Mouse (Mus musculus) mature B cell (primary cell): Measurements from ENCODE around the gene Il12rb1.

Experiments used
- in situ Hi-C: fragments of 300-500 bp; cut with MboI; formaldehyde crosslinking; loops from 2 replicates; pipeline ENCODE4 v1.14.3; 2019

Gene Il12rb1

DNA sequence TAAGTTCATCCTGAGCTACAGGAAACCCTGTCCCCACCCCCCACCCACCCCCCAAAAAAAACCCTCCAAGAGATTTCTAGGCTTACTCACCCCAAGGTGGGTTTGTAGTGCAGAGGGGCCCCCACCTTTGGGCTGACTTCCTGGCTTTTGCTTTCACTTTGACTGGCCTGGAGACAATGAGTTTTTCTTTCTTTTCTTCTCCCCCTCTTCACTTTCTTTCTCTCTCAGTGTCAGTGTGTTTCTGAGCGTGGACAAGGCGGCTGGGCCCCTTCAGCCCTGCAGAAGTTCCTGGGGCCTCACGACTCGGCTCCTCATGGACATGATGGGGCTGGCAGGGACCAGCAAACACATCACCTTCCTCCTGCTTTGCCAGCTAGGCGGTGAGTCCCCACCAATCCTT is at the start of gene Il12rb1:
TSS of gene Il12rb1 (plus strand) at position 211 of the 400 bp plus-strand sequence.
- in situ Hi-C loops, result no loop called here

DNA sequence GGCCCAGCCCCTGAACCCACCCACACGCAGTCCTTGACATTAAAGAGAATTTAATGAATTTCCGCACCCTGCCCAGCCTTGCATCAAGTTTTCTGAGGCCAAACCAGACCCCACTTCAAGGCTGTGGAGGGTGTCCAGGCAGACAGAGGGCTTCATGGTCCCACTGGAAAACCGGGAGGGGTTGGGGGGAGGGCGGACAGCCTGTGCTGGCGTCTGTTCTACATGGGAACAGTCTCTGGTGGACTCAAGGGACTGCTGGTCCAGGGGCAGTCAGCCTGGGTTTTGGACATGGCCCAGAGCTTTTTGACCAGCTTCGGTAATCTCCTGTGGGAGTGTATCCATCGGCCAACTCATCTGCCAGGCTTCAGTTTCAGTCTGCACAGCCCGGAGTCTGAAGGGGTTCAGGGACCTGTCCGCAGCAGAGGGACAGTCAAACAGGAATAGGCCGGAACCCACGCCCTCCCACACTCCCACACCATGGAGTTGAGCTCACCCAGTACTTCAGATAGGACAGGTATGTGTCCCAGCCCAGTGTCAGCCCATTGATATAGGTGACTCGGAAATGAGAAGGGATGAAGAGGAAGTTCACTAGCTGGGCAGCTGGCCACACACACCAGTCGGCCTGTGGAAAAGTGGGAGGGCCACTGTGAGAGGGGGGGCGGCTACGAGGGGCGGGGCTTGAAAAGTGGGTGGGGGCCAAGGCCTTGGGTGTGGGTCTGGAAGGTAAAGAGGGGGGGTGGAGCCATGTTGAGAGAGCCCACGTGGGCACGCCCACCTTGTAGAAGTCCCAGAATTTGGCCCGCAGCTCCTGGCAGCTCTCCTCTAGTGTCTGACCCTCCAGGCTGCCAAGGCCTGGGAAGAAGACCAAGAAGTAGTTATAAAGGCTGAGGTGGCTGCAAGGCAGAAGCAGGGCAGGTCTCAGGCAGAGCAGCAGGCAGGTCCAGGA is 49.4 kb upstream of the Il12rb1 start:
- in situ Hi-C loops, result no loop called here

DNA sequence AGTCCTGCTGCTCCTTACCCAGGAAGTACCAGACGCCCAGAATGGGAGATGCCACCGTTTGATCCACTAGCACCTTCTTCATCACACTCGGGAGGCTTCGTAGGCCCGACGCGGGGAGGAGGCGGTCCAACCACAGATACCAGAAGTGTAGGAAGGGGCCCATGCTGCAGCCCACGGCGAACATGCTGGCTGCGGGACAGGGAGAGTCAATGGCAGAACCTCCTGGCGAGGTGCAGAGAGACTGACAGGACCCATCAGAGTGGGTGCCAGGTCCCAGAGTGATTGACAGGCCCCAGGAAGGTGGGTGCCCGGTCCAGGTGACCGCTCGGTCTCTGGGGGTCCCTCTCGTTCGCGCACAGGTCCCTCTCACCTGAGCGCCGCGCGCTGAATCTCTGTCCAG is 47.9 kb upstream of the Il12rb1 start:
- in situ Hi-C loops, result no loop called here

DNA sequence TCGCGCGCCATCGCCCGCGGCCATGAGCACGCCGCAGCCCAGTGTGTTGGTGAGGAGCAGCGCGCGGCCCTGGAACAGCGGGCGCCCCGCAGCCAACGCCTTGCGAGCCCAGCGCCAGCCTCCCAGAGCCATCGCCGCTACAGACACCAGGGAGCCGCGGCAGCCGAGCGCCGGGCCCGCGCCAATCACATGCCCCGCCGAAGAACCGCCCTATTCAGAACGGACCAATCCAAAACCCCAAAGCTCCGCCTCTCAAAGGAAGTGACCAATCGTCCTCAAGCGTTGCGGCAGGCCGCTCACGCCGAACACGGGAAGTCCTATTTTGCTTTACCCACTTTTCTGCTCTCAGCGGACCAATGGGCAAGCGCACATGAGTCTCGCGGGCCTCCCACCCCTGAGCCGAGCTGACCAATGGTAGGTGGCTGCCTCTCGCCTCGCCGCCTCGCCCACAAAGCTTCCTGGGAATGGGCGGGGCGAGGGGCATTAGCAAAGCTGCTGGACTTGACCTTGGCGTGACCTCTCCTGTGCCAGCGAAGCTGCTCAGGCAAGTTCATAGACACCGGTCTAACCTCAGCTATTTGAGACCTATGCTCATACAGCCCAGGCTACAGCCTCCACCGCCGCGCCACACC is 47.4 kb upstream of the Il12rb1 start, which contains the start of gene Mpv17l2:
TSS of gene Mpv17l2 (minus strand) at position 172 of the 632 bp plus-strand sequence.
- in situ Hi-C loops, result no loop called here

DNA sequence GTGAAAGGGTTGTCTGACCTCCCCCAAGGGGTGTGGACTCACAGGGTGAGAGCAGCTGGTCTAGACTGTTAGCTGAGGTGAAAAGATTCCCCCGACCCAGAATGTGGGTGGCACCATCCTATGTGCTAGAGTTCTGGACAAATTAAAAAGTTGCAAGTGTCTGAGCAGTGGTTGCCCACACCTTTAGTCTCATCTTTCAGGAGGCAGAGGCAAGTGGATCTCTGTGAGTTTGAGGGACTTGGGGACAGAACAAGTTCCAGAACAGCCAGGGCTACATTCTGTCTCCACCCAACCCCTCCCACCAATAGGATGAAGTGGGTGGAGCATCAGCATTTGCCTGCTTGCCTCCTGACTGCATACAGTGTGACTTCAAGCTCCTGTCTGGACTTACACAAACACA is 46.1 kb upstream of the Il12rb1 start:
- in situ Hi-C loops, result no loop called here

DNA sequence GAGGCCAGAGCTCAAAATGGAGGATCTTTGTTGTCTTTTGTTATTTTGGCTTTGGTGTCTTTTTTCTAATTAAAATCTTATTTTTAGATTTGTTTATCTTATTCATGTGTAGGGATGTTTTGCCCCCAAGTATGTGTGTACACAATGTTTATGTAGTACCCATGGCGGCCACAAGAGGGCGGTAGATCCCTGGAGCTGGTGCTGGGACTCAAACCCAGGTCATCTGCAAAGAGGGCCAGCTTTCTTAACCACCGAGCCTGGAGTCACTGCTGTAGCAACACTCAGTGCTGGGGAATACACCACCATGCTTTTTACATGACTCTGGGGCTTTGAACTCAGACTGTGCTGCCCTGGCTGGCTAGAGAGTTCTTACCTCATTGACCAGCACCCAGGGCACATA is 44.9 kb upstream of the Il12rb1 start:
- in situ Hi-C loops, result no loop called here

DNA sequence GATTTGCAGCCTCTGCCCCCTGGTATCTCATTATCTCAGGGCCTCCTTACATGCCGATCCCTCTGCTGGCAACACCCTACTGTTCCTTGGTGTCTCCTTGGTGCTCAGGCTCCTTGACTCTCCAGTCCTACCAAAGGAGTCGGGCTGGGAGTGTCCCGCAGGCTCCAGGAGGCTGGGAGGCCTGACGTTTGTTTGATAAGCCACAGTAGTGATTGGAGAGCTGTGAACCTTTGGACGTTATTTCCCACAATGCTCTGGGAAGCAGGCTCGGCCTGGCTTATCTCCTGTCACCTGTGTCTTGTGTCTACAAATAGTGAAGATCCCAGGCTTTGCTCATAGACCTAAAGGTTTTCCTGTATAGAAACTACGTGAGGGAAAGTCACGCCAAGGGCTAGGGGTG is 44.2 kb upstream of the Il12rb1 start:
- in situ Hi-C loops, result no loop called here

DNA sequence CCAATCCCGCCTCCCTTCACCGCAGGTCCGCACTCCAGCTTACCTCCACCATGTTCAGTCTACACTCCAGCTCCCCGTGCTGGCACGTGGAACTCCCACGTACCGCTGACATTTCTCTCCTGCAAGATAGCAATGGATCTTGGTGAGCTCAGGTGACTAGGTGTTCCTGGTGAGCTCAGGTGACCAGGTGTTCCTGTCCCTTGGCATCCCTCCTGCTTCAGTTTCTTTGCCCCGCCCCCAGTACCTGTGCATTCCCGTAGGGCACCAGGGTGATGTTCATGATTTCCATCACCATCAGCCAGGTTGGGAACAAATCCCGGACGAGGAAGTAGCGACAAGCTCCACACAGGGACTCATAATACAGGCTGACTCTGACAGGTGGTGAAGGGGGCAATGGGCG is 43.6 kb upstream of the Il12rb1 start:
- in situ Hi-C loops, result no loop called here

DNA sequence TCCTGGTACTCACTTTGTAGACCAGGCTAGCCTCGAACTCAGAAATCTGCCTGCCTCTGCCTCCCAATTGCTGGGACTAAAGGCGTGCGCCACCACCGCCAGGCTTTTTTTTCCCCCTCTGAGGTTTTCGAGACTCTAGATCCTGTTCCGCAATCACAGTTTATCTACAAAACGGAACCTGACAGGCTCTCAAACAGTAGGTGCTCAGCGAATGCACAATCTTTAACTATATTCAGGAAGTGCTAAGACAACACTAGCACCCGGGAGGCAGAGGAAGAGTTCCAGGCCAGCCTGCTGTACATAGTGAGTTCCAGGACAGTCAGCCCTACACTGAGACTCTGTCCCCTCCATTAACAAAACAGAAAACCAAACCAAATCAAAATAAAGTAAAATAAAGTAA is 42.9 kb upstream of the Il12rb1 start:
- in situ Hi-C loops, result no loop called here

DNA sequence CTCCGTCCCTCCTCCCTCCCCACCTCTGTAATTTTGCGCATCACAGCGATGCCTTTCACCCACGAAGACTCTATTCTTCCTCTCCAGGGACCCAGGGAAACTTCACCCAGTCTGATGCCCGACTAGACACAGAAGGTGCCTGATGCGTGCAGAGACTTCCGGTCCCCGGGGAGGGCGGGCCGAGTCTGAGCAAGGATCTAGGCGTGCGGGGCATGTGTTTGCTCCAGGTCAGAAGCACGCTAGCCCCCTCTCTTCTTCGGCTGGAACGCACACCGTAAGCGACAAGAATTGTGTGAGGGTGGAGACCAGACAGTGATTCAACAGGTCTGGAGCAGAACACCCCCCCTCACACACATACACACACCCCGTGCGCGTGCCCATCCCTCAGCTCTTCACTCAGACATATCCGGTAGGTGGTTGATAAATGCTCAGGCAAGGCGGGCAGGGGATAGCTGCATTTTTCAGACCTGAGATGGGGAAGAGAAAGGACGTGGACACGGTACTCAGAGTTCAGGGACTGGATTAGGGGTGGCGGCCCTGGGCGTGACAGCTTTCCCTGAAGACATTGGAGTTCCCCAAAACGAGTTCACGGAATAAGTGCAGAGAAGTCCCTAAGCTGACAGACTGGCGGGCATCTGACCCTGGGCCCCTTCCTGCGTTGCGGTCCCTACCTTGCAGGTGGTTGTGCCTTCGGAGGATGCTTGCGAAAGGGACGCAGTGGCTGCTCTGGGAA is 42.2 kb upstream of the Il12rb1 start:
- in situ Hi-C loops, result no loop called here

DNA sequence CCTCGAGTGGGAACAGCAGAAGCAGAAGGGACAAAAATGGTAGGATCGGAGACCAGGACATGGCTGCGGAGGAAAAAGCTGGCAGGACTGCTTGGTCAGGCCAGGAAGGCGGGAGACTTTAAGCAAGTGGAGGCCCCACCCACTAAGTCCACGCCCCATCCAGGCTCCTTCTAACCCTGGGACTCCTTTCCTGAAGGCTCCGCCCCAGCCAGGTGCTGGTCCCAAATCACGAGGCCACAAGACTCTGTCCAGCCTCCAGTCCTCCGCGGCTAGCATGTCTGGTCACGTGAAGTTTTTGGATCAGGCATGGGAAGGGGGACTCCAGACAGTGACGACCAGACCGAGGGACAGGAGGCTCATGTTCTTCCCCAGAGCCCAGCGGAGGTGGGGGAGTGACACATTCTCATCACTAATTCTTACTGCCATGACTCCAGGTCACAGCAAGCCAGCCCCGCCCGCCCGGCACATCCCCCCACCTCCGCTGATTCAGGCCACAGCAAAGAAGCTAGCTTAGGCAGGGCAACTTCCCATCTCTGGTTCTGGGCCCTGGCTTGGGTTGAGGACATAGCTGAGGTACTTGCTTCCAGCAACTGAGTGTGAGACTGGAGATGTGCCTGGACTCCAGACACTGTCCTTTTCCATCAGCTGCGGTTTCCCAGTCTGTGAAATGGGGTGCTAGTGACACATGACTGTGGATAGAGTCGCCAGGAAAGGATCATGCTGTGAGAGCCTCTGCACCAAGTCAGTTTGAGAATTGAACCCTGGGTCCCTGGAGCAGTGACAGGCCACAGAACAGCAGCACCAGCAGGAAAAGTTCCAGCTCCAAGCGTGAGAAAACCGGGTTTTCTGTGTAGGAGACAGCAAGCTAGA is 41.4 kb upstream of the Il12rb1 start:
- in situ Hi-C loops, result no loop called here

DNA sequence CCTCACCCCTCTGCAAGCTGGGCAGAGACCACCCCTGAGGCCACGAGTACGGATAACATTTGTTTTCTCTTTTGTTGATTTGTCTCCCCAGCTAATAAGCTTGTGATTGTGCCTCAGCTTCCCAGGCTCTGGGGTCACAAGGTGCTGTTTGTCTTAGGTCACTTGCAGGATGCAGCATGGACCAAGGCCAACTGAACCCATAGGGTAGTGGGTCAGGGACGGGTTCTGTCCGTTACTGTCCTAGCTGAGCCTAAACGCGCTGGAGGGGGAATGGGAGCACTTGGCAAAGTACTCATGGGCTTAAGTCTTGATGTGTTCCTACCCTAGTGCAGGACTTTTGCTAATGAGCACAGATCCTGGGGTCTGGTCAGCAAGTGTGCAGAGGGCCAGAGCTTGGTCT is 40.7 kb upstream of the Il12rb1 start:
- in situ Hi-C loops, result no loop called here

DNA sequence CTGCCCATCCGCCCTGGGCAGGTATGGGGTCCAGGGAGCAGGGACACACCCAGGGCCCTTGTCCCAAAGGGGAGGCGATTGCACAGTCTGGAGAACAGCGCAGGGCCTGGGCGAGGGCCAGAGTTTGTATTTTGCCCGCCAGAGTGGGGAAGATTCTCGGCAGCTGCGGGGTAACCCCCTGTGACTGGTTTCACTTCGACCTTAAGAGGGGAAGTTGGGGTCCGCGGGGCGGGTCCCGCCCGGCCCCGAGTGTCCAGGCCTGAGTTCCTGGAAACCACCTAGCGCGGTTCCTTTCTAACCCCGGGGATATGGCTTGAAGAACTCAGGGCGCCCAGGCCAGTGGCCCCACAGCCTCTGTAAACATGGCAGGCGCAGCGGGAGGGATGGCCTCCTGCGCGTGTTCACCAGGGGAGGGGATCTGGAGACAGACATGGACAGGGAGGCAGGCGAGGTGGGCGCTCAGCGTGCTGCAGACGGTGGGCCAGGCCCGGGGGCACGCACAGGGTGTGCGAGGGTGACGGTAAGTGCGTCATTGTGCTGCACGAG is 39.9 kb upstream of the Il12rb1 start:
- in situ Hi-C loops, result no loop called here

DNA sequence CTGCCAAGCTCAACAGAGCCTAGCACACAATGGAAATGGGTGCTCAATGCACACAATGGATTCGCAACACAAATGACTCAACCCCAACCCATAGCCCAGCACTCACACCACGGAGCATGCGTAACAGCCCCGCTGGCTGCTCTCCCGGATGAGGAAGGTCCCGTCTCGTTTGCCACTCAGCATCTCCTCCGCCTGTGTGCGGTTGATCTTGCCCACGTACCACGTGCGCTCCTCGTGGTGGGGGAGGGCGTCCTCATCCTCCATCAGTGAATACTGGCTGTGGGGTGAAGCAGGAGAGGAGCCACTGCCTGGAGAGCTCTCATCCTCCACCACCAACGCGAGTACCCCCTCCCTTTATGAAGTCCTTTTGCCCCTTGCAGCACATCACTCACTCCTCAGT is 39.3 kb upstream of the Il12rb1 start:
- in situ Hi-C loops, result no loop called here

DNA sequence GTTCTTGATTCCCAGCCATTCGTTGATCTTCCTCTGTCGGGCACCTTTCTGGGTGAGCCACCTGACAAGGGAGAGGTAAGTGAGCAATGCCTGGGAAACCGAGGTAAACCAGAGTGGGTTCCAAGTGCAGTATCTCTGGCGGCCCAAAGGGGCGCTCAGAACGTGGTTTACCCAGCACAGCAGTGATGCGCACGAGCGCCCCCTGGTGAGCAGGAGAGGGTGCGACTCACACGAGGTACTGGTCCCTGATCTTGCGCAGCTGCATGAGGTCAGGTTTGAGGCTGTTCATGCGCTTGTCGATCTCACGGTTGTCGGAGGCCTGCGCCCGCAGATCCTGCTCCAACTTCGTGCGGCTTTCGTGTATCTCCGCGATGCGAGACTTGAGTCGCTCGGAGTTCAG is 38.9 kb upstream of the Il12rb1 start:
- in situ Hi-C loops, result no loop called here

DNA sequence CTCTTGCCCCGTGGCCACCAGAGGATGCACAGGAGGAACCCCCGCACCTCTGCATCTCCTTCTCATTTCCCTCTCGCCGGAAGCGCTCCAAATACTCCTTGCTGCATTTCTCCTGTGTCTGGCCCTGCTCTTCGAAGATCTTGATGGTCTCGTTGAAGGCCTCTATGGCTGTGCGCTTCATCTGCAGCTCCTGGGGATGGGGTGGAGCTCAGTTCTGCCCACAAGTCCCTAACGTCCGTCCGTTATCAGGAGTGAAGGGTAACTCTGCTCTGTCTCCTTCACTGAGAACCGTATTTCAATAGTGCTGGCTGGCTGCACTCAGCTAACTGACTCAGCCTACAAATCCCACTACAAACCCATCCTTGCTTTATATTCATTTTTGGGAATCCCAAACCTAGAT is 38.4 kb upstream of the Il12rb1 start:
- in situ Hi-C loops, result no loop called here

DNA sequence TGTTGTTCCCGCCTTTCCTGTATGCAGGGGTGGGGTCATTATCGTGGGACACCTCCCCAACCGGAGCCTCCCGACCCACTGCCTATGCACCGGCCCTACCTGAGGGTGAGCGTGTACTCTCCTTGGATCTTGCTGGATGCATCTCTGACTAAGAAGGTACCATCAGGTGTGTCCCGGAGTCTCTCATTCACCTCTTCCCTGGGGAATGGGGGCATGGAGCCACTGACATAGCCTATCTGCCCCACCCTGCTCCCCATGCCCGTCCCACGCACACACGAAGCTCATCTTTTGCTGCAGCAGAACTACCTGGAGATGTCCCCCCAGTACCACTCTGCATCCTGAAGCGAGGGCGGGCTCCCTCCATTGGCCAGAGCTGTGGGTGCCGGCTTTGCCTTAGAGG is 37.5 kb upstream of the Il12rb1 start:
- in situ Hi-C loops, result no loop called here

DNA sequence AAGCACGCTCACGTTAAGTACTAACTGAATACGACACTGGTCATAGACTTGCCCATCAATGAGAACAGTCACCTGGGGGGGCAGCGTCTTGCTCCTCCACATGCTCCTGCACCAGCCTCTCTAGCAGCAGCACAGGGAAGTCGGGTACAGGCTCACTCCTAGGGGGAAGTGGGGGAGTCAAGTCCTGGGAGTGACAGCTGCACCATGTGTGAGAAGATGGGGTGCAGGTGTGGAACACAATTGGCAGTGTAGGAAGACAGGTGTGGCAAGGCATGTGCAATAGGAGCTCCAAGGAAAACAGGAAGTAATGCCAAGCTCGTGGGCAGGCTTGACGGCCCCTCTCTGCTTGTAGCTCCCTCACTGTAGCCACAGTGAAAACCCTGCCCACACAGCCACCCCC is 37.0 kb upstream of the Il12rb1 start:
- in situ Hi-C loops, result no loop called here

DNA sequence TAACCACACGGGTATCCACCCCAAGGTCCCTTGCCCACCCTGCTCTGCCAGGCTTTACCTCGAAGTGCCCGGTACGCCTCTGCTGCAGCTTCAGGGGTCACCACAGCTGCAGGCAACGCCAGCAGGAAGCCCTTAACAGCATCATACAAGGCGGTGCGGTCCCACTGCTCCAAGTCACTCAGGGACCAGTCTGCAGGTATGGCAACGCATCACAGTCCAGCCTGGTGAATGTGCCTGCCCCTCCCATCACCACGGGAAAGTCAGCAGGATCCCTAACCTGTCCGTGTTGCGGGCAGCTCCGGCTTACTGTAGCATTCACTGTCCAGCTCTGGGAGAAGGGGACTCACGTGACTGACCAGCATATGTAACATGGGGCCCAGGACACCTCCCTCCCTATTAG is 36.2 kb upstream of the Il12rb1 start:
- in situ Hi-C loops, result no loop called here

DNA sequence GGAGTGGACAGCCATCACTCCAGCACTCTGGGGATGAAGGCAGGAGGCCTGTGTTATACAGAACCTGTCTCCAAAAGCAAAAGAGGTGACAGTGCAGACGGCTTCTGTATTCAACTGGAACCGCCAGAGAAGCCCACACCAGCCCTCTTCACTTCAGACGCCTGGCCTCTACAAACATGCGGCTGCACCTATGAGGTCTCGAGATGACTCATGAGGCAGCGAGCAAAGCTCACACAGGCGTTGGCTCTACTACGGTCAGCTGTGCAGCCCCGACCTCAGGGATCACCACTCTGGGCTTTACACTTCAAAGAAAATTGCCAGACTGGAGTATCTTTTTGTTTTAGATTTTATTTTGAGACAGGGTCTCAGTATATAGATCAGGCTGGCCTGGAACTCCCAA is 35.4 kb upstream of the Il12rb1 start:
- in situ Hi-C loops, result no loop called here

DNA sequence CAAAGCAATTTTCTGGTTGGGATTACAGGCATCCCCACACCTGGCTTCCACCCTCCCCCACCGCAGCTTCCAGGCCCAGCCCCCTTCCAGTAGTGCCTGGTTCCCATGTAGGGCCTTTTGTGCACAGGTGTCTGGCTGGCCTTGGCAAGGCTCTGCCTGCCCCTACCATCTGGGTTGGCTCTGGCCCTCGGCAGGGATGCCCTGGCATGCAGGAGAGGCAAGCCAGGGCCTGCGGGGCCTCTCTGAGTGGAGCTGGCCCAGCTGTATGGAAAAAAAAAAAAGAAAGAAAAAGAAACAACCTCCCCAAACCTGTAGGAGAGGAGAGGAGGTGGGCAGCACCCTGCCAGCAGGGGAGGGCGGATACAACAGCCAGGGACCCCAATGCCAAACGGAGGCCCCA is 34.8 kb upstream of the Il12rb1 start:
- in situ Hi-C loops, result no loop called here
